Mouse (Mus musculus): Measurements from ENCODE around the gene Adora2b. TPM values are rescaled to one million over a fixed set of nuclear protein-coding genes. Genes with fewer than 3 reads are reported as not detected.

The Adora2b gene
- polyA plus RNA-seq, 1 experiment from 2014 or later: 1.5 TPM

GRCm38 (mm10) chr11:62298883-62299282 is 50.1 kb downstream of the Adora2b start:
- 88% methylated on average over 6 of the region's 6 CpGs for WGBS
- Histone ChIP-seq H3K4me3 (ENCODE audit: control insufficient read depth in 1 of 2, insufficient read depth in 1 of 2, low read depth in 1 of 2, low read length in 2 of 2) (no peak overlapping the region), H3K9ac (ENCODE audit: low read length) (no peak overlapping the region), H3K4me1 (ENCODE audit: control insufficient read depth in 2 of 2, insufficient read depth in 2 of 2, low read length in 2 of 2) (no peaks in the 10 kb centered on the region), H3K27ac (replicated peaks in 1 of 2; ENCODE audit: control insufficient read depth in 1 of 2, insufficient read depth in 1 of 2, low read depth in 2 of 2, low read length in 2 of 2) (no peak overlapping the region), H3K27me3 (ENCODE audit: control insufficient read depth, insufficient read depth, low read length) (no peaks in the 10 kb centered on the region), H3K9me3 (ENCODE audit: control insufficient read depth, low read length) (no peaks in the 10 kb centered on the region), H3K4me2 (ENCODE audit: low read length) (no peak overlapping the region), H3K36me3 (ENCODE audit: control insufficient read depth, insufficient read depth, low read length) (peaks cover 52% of the 10 kb centered on the region)
- no peak for ATAC-seq (ENCODE audit: insufficient number of reproducible peaks, insufficient read depth, low FRiP score, low read depth)

GRCm38 (mm10) chr11:62305866-62306265 is 57.1 kb downstream of the Adora2b start:
- 87% methylated on average over 2 of the region's 2 CpGs for WGBS
- H3K36me3 ChIP-seq (ENCODE audit: control insufficient read depth, insufficient read depth, low read length): peaks cover 58% of the 10 kb centered on the region

GRCm38 (mm10) chr11:62309296-62309695 is 60.5 kb downstream of the Adora2b start:
- 83% methylated on average over 2 of the region's 2 CpGs for WGBS

More at GRCm38 (mm10) chr11:62305866-62306265, 57.1 kb downstream of the Adora2b start:
- ATAC-seq (ENCODE audit: insufficient number of reproducible peaks, insufficient read depth, low FRiP score, low read depth): no peak
- Histone ChIP-seq H3K27ac (replicated peaks in 1 of 2; ENCODE audit: control insufficient read depth in 1 of 2, insufficient read depth in 1 of 2, low read depth in 2 of 2, low read length in 2 of 2) (no peak overlapping the region), H3K9me3 (ENCODE audit: control insufficient read depth, low read length) (no peaks in the 10 kb centered on the region), H3K4me2 (ENCODE audit: low read length) (no peak overlapping the region), H3K9ac (ENCODE audit: low read length) (no peak overlapping the region), H3K27me3 (ENCODE audit: control insufficient read depth, insufficient read depth, low read length) (no peaks in the 10 kb centered on the region), H3K4me1 (ENCODE audit: control insufficient read depth in 2 of 2, insufficient read depth in 2 of 2, low read length in 2 of 2) (no peaks in the 10 kb centered on the region), H3K4me3 (ENCODE audit: control insufficient read depth in 1 of 2, insufficient read depth in 1 of 2, low read depth in 1 of 2, low read length in 2 of 2) (no peak overlapping the region)

GRCm38 (mm10) chr11:62314984-62315383 is 66.2 kb downstream of the Adora2b start:
- Histone ChIP-seq H3K27ac (replicated peaks in 1 of 2; ENCODE audit: control insufficient read depth in 1 of 2, insufficient read depth in 1 of 2, low read depth in 2 of 2, low read length in 2 of 2) (no peak overlapping the region), H3K4me3 (ENCODE audit: control insufficient read depth in 1 of 2, insufficient read depth in 1 of 2, low read depth in 1 of 2, low read length in 2 of 2) (no peak overlapping the region), H3K9me3 (ENCODE audit: control insufficient read depth, low read length) (no peaks in the 10 kb centered on the region), H3K9ac (ENCODE audit: low read length) (no peak overlapping the region), H3K36me3 (ENCODE audit: control insufficient read depth, insufficient read depth, low read length) (peaks cover 79% of the 10 kb centered on the region), H3K4me2 (ENCODE audit: low read length) (no peak overlapping the region), H3K27me3 (ENCODE audit: control insufficient read depth, insufficient read depth, low read length) (no peaks in the 10 kb centered on the region), H3K4me1 (ENCODE audit: control insufficient read depth in 2 of 2, insufficient read depth in 2 of 2, low read length in 2 of 2) (no peaks in the 10 kb centered on the region)
- 96% methylated on average over 5 of the region's 5 CpGs for WGBS
- no peak for ATAC-seq (ENCODE audit: insufficient number of reproducible peaks, insufficient read depth, low FRiP score, low read depth)

More at GRCm38 (mm10) chr11:62309296-62309695, 60.5 kb downstream of the Adora2b start:
- Histone ChIP-seq H3K4me2 (ENCODE audit: low read length) (no peak overlapping the region), H3K4me3 (ENCODE audit: control insufficient read depth in 1 of 2, insufficient read depth in 1 of 2, low read depth in 1 of 2, low read length in 2 of 2) (no peak overlapping the region), H3K9ac (ENCODE audit: low read length) (no peak overlapping the region), H3K9me3 (ENCODE audit: control insufficient read depth, low read length) (no peaks in the 10 kb centered on the region), H3K36me3 (ENCODE audit: control insufficient read depth, insufficient read depth, low read length) (peaks cover 71% of the 10 kb centered on the region), H3K27me3 (ENCODE audit: control insufficient read depth, insufficient read depth, low read length) (no peaks in the 10 kb centered on the region), H3K27ac (replicated peaks in 1 of 2; ENCODE audit: control insufficient read depth in 1 of 2, insufficient read depth in 1 of 2, low read depth in 2 of 2, low read length in 2 of 2) (no peak overlapping the region), H3K4me1 (ENCODE audit: control insufficient read depth in 2 of 2, insufficient read depth in 2 of 2, low read length in 2 of 2) (no peaks in the 10 kb centered on the region)
- no peak for ATAC-seq (ENCODE audit: insufficient number of reproducible peaks, insufficient read depth, low FRiP score, low read depth)

Other genes with a start within 250 kb of the Adora2b start
- 19.7 and 22.2 TPM in 2 replicates for gene Zswim7, start 32.4 kb downstream of the Adora2b start, polyA plus RNA-seq (2014; fragmentation: Nextera tagmentation; extraction: Ambion mirVana)
- 16.1 and 19.4 TPM in 2 replicates for gene Ttc19, start 32.5 kb downstream of the Adora2b start, polyA plus RNA-seq (2014; fragmentation: Nextera tagmentation; extraction: Ambion mirVana)
- 7.4 and 8.3 TPM in 2 replicates for gene Pigl, start 209.5 kb downstream of the Adora2b start, polyA plus RNA-seq (2014; fragmentation: Nextera tagmentation; extraction: Ambion mirVana)
- gene Ncor1, start 209.6 kb downstream of the Adora2b start, polyA plus RNA-seq (2014; fragmentation: Nextera tagmentation; extraction: Ambion mirVana): 141 and 150 TPM in 2 replicates

All from heart, embryonic 14.5 days (tissue).